Comparison of ENCODE assay signal across 8 mouse cellular contexts in the genomic region with DNA sequence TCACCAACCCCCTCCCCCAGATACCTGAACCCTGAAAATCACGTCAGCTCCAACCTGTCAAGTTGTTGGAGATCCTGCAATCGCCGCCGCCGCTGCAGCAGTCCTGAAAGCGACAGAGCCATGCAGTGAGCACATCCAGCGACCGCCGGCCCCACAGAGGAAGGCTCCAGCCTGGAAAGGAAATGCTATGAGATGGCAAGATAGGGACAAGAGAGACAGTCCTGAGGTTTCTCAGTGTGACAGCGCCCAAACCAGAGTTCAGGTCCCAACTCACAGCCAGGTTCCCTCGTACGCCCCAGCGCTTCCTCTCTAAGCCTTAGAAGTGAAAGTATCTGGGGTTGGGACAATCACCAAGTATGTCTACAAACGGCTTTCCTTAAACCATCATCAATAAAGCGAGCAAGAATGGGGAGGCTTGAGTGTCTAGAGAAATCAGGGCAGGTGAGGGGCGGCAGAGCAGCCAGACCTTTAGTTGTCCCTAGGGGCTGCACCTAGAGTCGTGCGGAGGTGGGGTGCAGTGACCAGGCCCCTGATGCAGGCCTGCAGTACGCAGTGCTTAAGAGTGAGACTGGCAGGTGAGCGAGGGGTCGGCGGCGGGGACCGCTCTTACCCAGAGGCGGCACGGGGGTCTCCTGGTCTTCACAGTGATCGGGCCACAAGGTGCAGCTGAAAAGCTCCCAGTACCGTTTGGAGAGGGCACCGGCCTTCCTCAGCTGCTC. TPM values are rescaled to one million over a fixed set of nuclear protein-coding genes. Genes with fewer than 3 reads are reported as not detected.
A peak's percentile ranks its signal among the peaks of the same experiment; 100 is the strongest.
DNase-seq lines count a peak whose midpoint lies in the region; ATAC-seq lines count a peak whose summit lies in the region.

No protein-coding gene starts in this region.

- DNase-seq in CD8-positive naive resting alpha-beta T cell, adult 2 months (ENCODE audit: low read depth in 2 of 2, low spot score in 2 of 2), result peak; percentile 18 to 37
- peak; percentile 52 for DNase-seq in adipocyte (ENCODE audit: low spot score)
- no peak for DNase-seq in right cerebral cortex, postnatal 36 days (ENCODE audit: low spot score in 2 of 2)
- DNase-seq in left cerebral cortex, postnatal 10 days (ENCODE audit: extremely low spot score in 1 of 2, low spot score in 2 of 2), result no peak

- H3K27ac ChIP-seq in forebrain, embryonic 15.5 days (replicated peaks), result no peak overlapping the region
- no peak overlapping the region for H3K27ac ChIP-seq in intestine, embryonic 15.5 days
- peak overlapping the region; percentile 15; the same call in 1 of the 2 replicates for H3K27ac ChIP-seq in lung, embryonic 15.5 days

- H3K4me1 ChIP-seq in forebrain, embryonic 15.5 days, result peaks cover 13% of the 10 kb centered on the region
- peaks cover 7% of the 10 kb centered on the region; the same call in 1 of the 2 replicates for H3K4me1 ChIP-seq in intestine, embryonic 15.5 days (replicated peaks)
- H3K4me1 ChIP-seq in lung, embryonic 15.5 days, result peaks cover 24% of the 10 kb centered on the region

- no peaks in the 10 kb centered on the region for H3K36me3 ChIP-seq in forebrain, embryonic 15.5 days
- H3K36me3 ChIP-seq in intestine, embryonic 15.5 days, result no peaks in the 10 kb centered on the region
- H3K36me3 ChIP-seq in lung, embryonic 15.5 days, result no peaks in the 10 kb centered on the region

- no peaks in the 10 kb centered on the region for H3K9me3 ChIP-seq in forebrain, embryonic 15.5 days
- no peaks in the 10 kb centered on the region for H3K9me3 ChIP-seq in intestine, embryonic 15.5 days
- no peaks in the 10 kb centered on the region for H3K9me3 ChIP-seq in lung, embryonic 15.5 days

- no peaks in the 10 kb centered on the region; the same call in 1 of the 2 replicates for H3K27me3 ChIP-seq in forebrain, embryonic 15.5 days
- H3K27me3 ChIP-seq in intestine, embryonic 15.5 days (replicated peaks), result no peaks in the 10 kb centered on the region
- no peaks in the 10 kb centered on the region for H3K27me3 ChIP-seq in lung, embryonic 15.5 days

- H3K4me3 ChIP-seq in forebrain, embryonic 15.5 days, result peak overlapping the region; percentile 52
- peak overlapping the region; percentile 69 for H3K4me3 ChIP-seq in intestine, embryonic 15.5 days (replicated peaks)
- H3K4me3 ChIP-seq in lung, embryonic 15.5 days, result peak overlapping the region; percentile 65

- 2% methylated on average over 29 of the region's 29 CpGs for WGBS in forebrain, embryonic 15.5 days
- WGBS in intestine, embryonic 15.5 days, result 2% methylated on average over 29 of the region's 29 CpGs
- WGBS in lung, embryonic 15.5 days, result 1% methylated on average over 29 of the region's 29 CpGs

- peak overlapping the region; percentile 50 for H3K9ac ChIP-seq in forebrain, embryonic 15.5 days (replicated peaks)
- peak overlapping the region; percentile 59 for H3K9ac ChIP-seq in intestine, embryonic 15.5 days
- H3K9ac ChIP-seq in lung, embryonic 15.5 days, result peak overlapping the region; percentile 60

- peak overlapping the region; percentile 97 for H3K4me2 ChIP-seq in forebrain, embryonic 15.5 days (replicated peaks)
- peak overlapping the region; percentile 99 for H3K4me2 ChIP-seq in intestine, embryonic 15.5 days (replicated peaks)
- H3K4me2 ChIP-seq in lung, embryonic 15.5 days, result peak overlapping the region; percentile 98

- peak; percentile 42 for ATAC-seq in forebrain, embryonic 15.5 days (replicated peaks)
- ATAC-seq in intestine, embryonic 15.5 days, result peak; percentile 46
- ATAC-seq in lung, embryonic 15.5 days (ENCODE audit: borderline replicate concordance, extremely low read depth, low FRiP score, low TSS enrichment), result peak; percentile 31; the same call in 1 of the 2 replicates
- peak; percentile 31 for ATAC-seq in neutrophil, adult 5-6 weeks (ENCODE audit: extremely low read depth, insufficient number of reproducible peaks, low FRiP score, poor library complexity, severe bottlenecking)

- intact Hi-C loops in left cerebral cortex, postnatal 10 days (cut with DNase I), result no loop called here

RNA-seq across cellular contexts. Expression of a gene that starts 0.5 kb away (rescaled TPM):
- polyA plus RNA-seq in forebrain, embryonic 15.5 days (2015; fragmentation: Nextera tagmentation; extraction: Ambion mirVana), result 3.9 and 4.0 TPM in 2 replicates
- polyA plus RNA-seq in intestine, embryonic 15.5 days (2015; fragmentation: Nextera tagmentation; extraction: Ambion mirVana), result 5.4 and 5.6 TPM in 2 replicates
- 12.1 and 12.3 TPM in 2 replicates for polyA plus RNA-seq in lung, embryonic 15.5 days (2015; fragmentation: Nextera tagmentation; extraction: Ambion mirVana)
- total RNA-seq in neutrophil, adult 5-6 weeks (2017), result 24.6 and 25.2 TPM in 2 replicates
- 1 to 10 TPM; 4.1 to 5.0 TPM for total RNA-seq in left cerebral cortex, postnatal 10 days (2021)

RNA-seq across cellular contexts. Expression of a gene that starts 45.3 kb away (rescaled TPM):
- polyA plus RNA-seq in forebrain, embryonic 15.5 days (2015; fragmentation: Nextera tagmentation; extraction: Ambion mirVana), result 26.2 and 27.8 TPM in 2 replicates
- 45.5 and 48.0 TPM in 2 replicates for polyA plus RNA-seq in intestine, embryonic 15.5 days (2015; fragmentation: Nextera tagmentation; extraction: Ambion mirVana)
- 24.5 and 24.7 TPM in 2 replicates for polyA plus RNA-seq in lung, embryonic 15.5 days (2015; fragmentation: Nextera tagmentation; extraction: Ambion mirVana)
- 34.7 and 36.0 TPM in 2 replicates for total RNA-seq in neutrophil, adult 5-6 weeks (2017)
- 10 to 100 TPM; 63.2 to 65.0 TPM for total RNA-seq in left cerebral cortex, postnatal 10 days (2021)

Comparison
In these comparisons a context has a peak if more than half of its experiments do, and no peak if none do; other contexts are left out.
1. DNase-seq: peak in CD8-positive naive resting alpha-beta T cell, adult 2 months (2 of 2) and adipocyte (single experiment); none in right cerebral cortex, postnatal 36 days (0 of 2) and left cerebral cortex, postnatal 10 days (0 of 2).
2. Peak in every context shown above with its lines, with median percentiles within 50 percentile points of each other: ATAC-seq, H3K4me2 ChIP-seq, H3K4me3 ChIP-seq and H3K9ac ChIP-seq.